Mouse (Mus musculus) forebrain, embryonic 11.5 days (tissue): ENCODE data around the gene Anxa3. TPM values are rescaled to one million over a fixed set of nuclear protein-coding genes. Genes with fewer than 3 reads are reported as not detected.

Source experiments
- ATAC-seq: fragments of 200-750 bp; cut with Nextera tagmentation; replicated peaks from 2 replicates; pipeline ENCODE4 v1.8.0; 2017; ENCODE audit warnings: moderate TSS enrichment; ENCODE audit not compliant: low FRiP score
- DNase-seq: peaks from one replicate; pipeline ENCODE4 v3.0.0-alpha.2; 2017; ENCODE audit warnings: low spot score
- H3K27ac ChIP-seq: fragments of 300-500 bp; sonication (generic); 2 replicates; pipeline ENCODE4 v1.5.1; 2014; ENCODE audit warnings: low read depth, low read length
- H3K27me3 ChIP-seq: fragments of 300-500 bp; sonication (generic); 2 replicates; pipeline ENCODE4 v1.6.1; 2014; ENCODE audit warnings: mild to moderate bottlenecking, low read length, mixed read lengths; ENCODE audit not compliant: control insufficient read depth, insufficient read depth
- H3K36me3 ChIP-seq: fragments of 300-500 bp; sonication (generic); 2 replicates; pipeline ENCODE4 v1.6.1; 2014; ENCODE audit warnings: mild to moderate bottlenecking, low read length, moderate library complexity, mixed read lengths; ENCODE audit not compliant: control insufficient read depth, insufficient read depth
- H3K4me1 ChIP-seq: fragments of 300-500 bp; sonication (generic); replicated peaks from 2 replicates; pipeline ENCODE4 v1.6.1; 2014; ENCODE audit warnings: low read length, mixed read lengths; ENCODE audit not compliant: control insufficient read depth, insufficient read depth
- H3K4me2 ChIP-seq: fragments of 300-500 bp; sonication (generic); 2 replicates; pipeline ENCODE4 v1.6.1; 2014; ENCODE audit warnings: low read depth, mild to moderate bottlenecking, low read length, moderate library complexity, mixed read lengths; ENCODE audit not compliant: severe bottlenecking
- H3K4me3 ChIP-seq: fragments of 300-500 bp; sonication (generic); 2 replicates; pipeline ENCODE4 v1.5.1; 2014; ENCODE audit warnings: low read depth, low read length
- H3K9ac ChIP-seq: fragments of 300-500 bp; sonication (generic); 2 replicates; pipeline ENCODE4 v1.6.1; 2014; ENCODE audit warnings: low read length
- H3K9me3 ChIP-seq: fragments of 300-500 bp; sonication (generic); 2 replicates; pipeline ENCODE4 v1.6.1; 2016; ENCODE audit warnings: low read length, mixed read lengths; ENCODE audit not compliant: control insufficient read depth
- WGBS: fragments of 180-500 bp; shearing (Covaris S2); extraction: QIAGEN DNeasy Blood & Tissue Kit; methylation state at CpG from one replicate; pipeline ENCODE4 v1.1.7; 2014; 5-methylcytosine and 5-hydroxymethylcytosine counted together
- polyA plus RNA-seq: library from polyadenylated mRNA; unstranded; fragments of >200 nt; fragmentation: Nextera tagmentation; extraction: Ambion mirVana; gene quantifications from 2 replicates; pipeline ENCODE4 v1.2.1, GENCODE M21; 2014

Gene Anxa3
- polyA plus RNA-seq, result 35.7 and 42.3 TPM in 2 replicates

DNA sequence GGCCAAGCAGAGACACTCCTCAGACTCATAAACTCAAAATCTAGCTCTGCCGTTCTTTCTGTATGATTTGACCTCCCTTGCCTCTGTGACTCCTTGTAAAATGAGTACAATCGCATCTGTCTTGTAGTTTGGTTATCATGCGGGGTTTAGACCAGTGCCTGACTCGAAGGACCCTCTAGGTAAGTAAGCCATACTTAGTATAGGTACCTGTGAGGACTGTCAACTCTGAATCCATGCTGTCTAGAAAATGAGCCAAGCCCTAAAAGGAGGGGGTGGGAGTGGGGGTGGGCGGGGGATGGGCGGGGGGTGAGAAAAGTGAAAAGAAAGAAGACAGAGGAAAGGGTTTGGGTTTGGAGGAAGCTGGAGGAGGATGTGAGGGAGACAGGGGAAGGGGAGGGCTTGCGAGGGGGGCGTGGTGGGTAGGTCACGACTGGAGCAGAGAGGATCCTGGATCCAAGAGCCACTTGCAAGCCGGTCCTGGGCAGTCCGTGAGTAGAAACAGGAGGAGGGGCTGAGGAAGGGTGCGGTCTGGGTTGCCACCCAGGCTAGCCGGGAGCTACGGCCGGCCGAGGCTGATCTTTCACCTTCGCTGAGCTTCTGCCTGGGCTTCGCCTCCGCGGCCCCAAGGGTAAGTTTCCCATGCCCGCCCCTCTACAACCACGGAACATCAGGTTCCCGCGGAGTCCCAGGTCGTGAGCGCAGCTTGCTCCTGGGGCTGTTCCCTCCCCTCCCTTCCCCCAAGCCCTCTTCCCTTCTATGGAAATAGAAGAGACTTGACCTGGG, at the start of gene Anxa3:
Gene Anxa3, plus strand, starts transcription at position 404 of the 783 bp plus-strand sequence.
- Histone ChIP-seq H3K9ac (peak within 1 kb of the TSS; percentile 4; the same call in 1 of the 2 replicates), H3K4me2 (peak within 1 kb of the TSS; percentile 62), H3K27ac (no peak within 1 kb of the TSS), H3K4me1 (0 out of 2 replicates have a peak, but pooled peaks cover 1% of the 10 kb centered on the region), H3K36me3 (no peaks in the 10 kb centered on the region), H3K9me3 (no peaks in the 10 kb centered on the region), H3K27me3 (no peaks in the 10 kb centered on the region), H3K4me3 (peak within 1 kb of the TSS; percentile 25)
- ATAC-seq (peak; percentile 80), DNase-seq (peak; percentile 68)
- 10% methylated on average over 26 of the region's 26 CpGs for WGBS

GRCm38 (mm10) chr5:96747195-96747984, 45.7 kb upstream of the Anxa3 start:
- WGBS, result 76% methylated on average over 8 of the region's 8 CpGs
- Histone ChIP-seq H3K27me3 (no peaks in the 10 kb centered on the region), H3K4me3 (no peak overlapping the region), H3K27ac (no peak overlapping the region), H3K36me3 (no peaks in the 10 kb centered on the region), H3K9me3 (no peaks in the 10 kb centered on the region), H3K9ac (no peak overlapping the region), H3K4me1 (no peaks in the 10 kb centered on the region), H3K4me2 (no peak overlapping the region)
- ATAC-seq, result no peak
- no peak for DNase-seq

DNA sequence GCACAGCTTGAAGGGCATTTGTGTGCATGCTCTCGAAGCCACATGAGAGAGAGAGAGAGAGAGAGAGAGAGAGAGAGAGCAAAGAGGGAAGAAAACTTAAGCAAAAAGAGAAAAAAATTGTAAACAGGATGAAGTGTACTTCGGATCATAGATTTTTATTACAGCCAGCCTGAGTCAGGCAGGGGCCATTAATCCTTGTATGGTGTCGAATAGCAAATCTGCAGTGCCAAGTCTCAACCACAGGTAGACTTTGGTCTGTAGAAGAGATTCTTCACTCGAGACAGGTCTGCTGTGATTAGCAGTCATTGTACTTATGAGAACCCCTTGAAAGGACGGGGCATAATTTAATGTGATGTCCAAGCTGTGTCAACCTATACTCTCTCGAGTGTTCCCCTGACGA, 35.5 kb upstream of the Anxa3 start:
- WGBS, result 94% methylated on average over 7 of the region's 7 CpGs

GRCm38 (mm10) chr5:96762021-96762420, 31.1 kb upstream of the Anxa3 start:
- no peak overlapping the region for H3K4me3 ChIP-seq
- H3K27me3 ChIP-seq, result no peaks in the 10 kb centered on the region
- no peaks in the 10 kb centered on the region for H3K4me1 ChIP-seq
- no peak for ATAC-seq
- WGBS, result 88% methylated on average over 1 of the region's 1 CpGs
- no peak overlapping the region for H3K4me2 ChIP-seq
- no peak overlapping the region for H3K27ac ChIP-seq
- no peaks in the 10 kb centered on the region for H3K9me3 ChIP-seq
- no peaks in the 10 kb centered on the region for H3K36me3 ChIP-seq
- no peak for DNase-seq
- no peak overlapping the region for H3K9ac ChIP-seq

More for the DNA sequence above, 35.5 kb upstream of the Anxa3 start:
- Histone ChIP-seq H3K27ac (no peak overlapping the region), H3K4me2 (no peak overlapping the region), H3K9me3 (no peaks in the 10 kb centered on the region), H3K9ac (no peak overlapping the region), H3K4me3 (no peak overlapping the region), H3K4me1 (no peaks in the 10 kb centered on the region), H3K36me3 (no peaks in the 10 kb centered on the region), H3K27me3 (no peaks in the 10 kb centered on the region)
- no peak for DNase-seq
- no peak for ATAC-seq

GRCm38 (mm10) chr5:96768846-96769471, 24.2 kb upstream of the Anxa3 start:
- Histone ChIP-seq H3K9me3 (no peaks in the 10 kb centered on the region), H3K27ac (no peak overlapping the region), H3K4me2 (no peak overlapping the region), H3K27me3 (no peaks in the 10 kb centered on the region), H3K36me3 (no peaks in the 10 kb centered on the region), H3K9ac (no peak overlapping the region), H3K4me1 (no peaks in the 10 kb centered on the region), H3K4me3 (no peak overlapping the region)
- DNase-seq, result peak; percentile 82
- ATAC-seq, result no peak
- WGBS, result 71% methylated on average over 10 of the region's 10 CpGs

GRCm38 (mm10) chr5:96783506-96784288, 9.4 kb upstream of the Anxa3 start:
- 0 out of 2 replicates have a peak, but pooled peaks have one; percentile 27 for ATAC-seq
- WGBS, result 83% methylated on average over 14 of the region's 14 CpGs
- Histone ChIP-seq H3K4me3 (no peak overlapping the region), H3K36me3 (no peaks in the 10 kb centered on the region), H3K4me1 (no peaks in the 10 kb centered on the region), H3K27ac (no peak overlapping the region), H3K27me3 (no peaks in the 10 kb centered on the region), H3K4me2 (no peak overlapping the region), H3K9me3 (no peaks in the 10 kb centered on the region), H3K9ac (no peak overlapping the region)
- DNase-seq, result no peak

DNA sequence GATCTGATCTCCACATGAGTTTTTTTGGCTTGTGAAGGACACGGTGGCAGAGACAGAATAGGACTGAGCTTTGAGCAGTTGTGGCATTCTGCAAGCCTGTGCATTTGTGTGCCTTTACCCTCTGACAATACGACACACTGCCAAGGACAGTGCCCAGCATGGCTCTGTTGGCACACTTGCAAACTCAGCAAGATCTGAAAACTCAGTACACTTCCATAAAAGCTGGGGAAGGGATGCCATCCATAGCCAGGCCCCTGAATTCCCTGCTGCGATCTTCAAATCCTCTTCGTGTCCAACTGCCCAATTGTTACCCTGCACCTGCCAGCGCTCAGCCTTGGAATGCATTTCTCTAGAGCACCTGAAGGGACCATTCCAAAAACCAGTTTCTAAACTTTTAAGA, 8.0 kb upstream of the Anxa3 start:
- H3K4me2 ChIP-seq, result no peak overlapping the region
- no peaks in the 10 kb centered on the region for H3K4me1 ChIP-seq
- H3K9me3 ChIP-seq, result no peaks in the 10 kb centered on the region
- H3K27ac ChIP-seq, result no peak overlapping the region
- no peaks in the 10 kb centered on the region for H3K27me3 ChIP-seq
- H3K9ac ChIP-seq, result no peak overlapping the region
- H3K36me3 ChIP-seq, result no peaks in the 10 kb centered on the region
- DNase-seq (no peak), ATAC-seq (no peak)
- H3K4me3 ChIP-seq, result no peak overlapping the region
- WGBS, result 91% methylated on average over 5 of the region's 5 CpGs

GRCm38 (mm10) chr5:96792422-96792821, 717 bp upstream of the Anxa3 start:
- no peak overlapping the region for H3K4me3 ChIP-seq

More at GRCm38 (mm10) chr5:96792422-96792821, 717 bp upstream of the Anxa3 start:
- H3K9ac ChIP-seq, result no peak overlapping the region
- no peaks in the 10 kb centered on the region for H3K36me3 ChIP-seq
- ATAC-seq (no peak), DNase-seq (no peak)
- no peaks in the 10 kb centered on the region for H3K27me3 ChIP-seq
- 67% methylated on average over 9 of the region's 9 CpGs for WGBS
- H3K4me2 ChIP-seq, result no peak overlapping the region
- 0 out of 2 replicates have a peak, but pooled peaks cover 1% of the 10 kb centered on the region for H3K4me1 ChIP-seq
- no peaks in the 10 kb centered on the region for H3K9me3 ChIP-seq
- H3K27ac ChIP-seq, result no peak overlapping the region
